Mouse (Mus musculus): ENCODE data around the gene Nepn. TPM values are rescaled to one million over a fixed set of nuclear protein-coding genes. Genes with fewer than 3 reads are reported as not detected.

Nepn gene
- polyA plus RNA-seq, 1 experiment from 2014 or later, result not detected

GRCm38 (mm10) chr10:52430953-52431352 lies 42.2 kb downstream of the Nepn start:
- 95% methylated on average over 1 of the region's 1 CpGs for WGBS
- Histone ChIP-seq H3K4me2 (replicated peaks) (no peak overlapping the region), H3K4me3 (no peak overlapping the region), H3K36me3 (peaks cover 47% of the 10 kb centered on the region), H3K9me3 (replicated peaks) (no peaks in the 10 kb centered on the region), H3K4me1 (no peaks in the 10 kb centered on the region), H3K27me3 (no peaks in the 10 kb centered on the region), H3K27ac (no peak overlapping the region), H3K9ac (no peak overlapping the region)
- ATAC-seq (ENCODE audit: low FRiP score), result no peak

GRCm38 (mm10) chr10:52434836-52435235 lies 46.1 kb downstream of the Nepn start:
- peaks cover 66% of the 10 kb centered on the region for H3K36me3 ChIP-seq
- WGBS, result 96% methylated on average over 8 of the region's 8 CpGs
- no peak overlapping the region for H3K9ac ChIP-seq
- no peak for ATAC-seq (ENCODE audit: low FRiP score)
- H3K4me2 ChIP-seq (replicated peaks), result no peak overlapping the region
- no peaks in the 10 kb centered on the region for H3K4me1 ChIP-seq
- H3K27me3 ChIP-seq, result no peaks in the 10 kb centered on the region
- no peak overlapping the region for H3K4me3 ChIP-seq
- H3K27ac ChIP-seq, result no peak overlapping the region
- no peaks in the 10 kb centered on the region for H3K9me3 ChIP-seq (replicated peaks)

Other genes starting within 250 kb of the Nepn start
- gene Ros1, start 193.7 kb upstream of the Nepn start, polyA plus RNA-seq (2016; fragmentation: Nextera tagmentation; extraction: Ambion mirVana), result not detected in 2 replicates
- gene Dcbld1, start 155.4 kb upstream of the Nepn start, polyA plus RNA-seq (2016; fragmentation: Nextera tagmentation; extraction: Ambion mirVana), result 25.9 and 27.5 TPM in 2 replicates
- gene Gm26741, start 30.2 kb upstream of the Nepn start, polyA plus RNA-seq (2016; fragmentation: Nextera tagmentation; extraction: Ambion mirVana), result not detected in 2 replicates
- 30.4 and 32.1 TPM in 2 replicates for gene Gopc, start 6.8 kb upstream of the Nepn start, polyA plus RNA-seq (2016; fragmentation: Nextera tagmentation; extraction: Ambion mirVana)
- 19.2 and 20.1 TPM in 2 replicates for gene Nus1, start 28.6 kb downstream of the Nepn start, polyA plus RNA-seq (2016; fragmentation: Nextera tagmentation; extraction: Ambion mirVana)